Mouse (Mus musculus) erythroblast, embryonic 14.5 days (primary cell): ENCODE measurements around the gene Drg1.
"Not testable (repeated sequence)": the region's sequence is repeated elsewhere in the genome, so short reads cannot be mapped to it uniquely, and the experiment has no call there.

ENCODE experiments used
- GATA1 ChIP-seq: IDR thresholded peaks from 2 replicates; pipeline ENCODE4 v1.6.1; 2012; ENCODE audit warnings: low read length, inconsistent platforms, mixed read lengths
- TAL1 ChIP-seq: IDR thresholded peaks from 3 replicates; pipeline ENCODE4 v1.6.1; 2012; ENCODE audit warnings: low read length, inconsistent platforms, mixed read lengths

- TF ChIP-seq GATA1, TAL1: not testable (repeated sequence)
These were observed 116.1 kb downstream of the Drg1 start for GRCm38 (mm10) chr11:3150003-3150676.
